Mouse (Mus musculus) liver, postnatal 0 days (tissue): ENCODE results near the gene Olfr541.

Experiments used
- CTCF ChIP-seq: sonication (generic); IDR thresholded peaks from 2 replicates; pipeline ENCODE4 v1.5.1; 2016; ENCODE audit warnings: antibody characterized with exemption, low read depth
- EP300 ChIP-seq: IDR thresholded peaks from 2 replicates; pipeline ENCODE4 v1.6.1; 2016; ENCODE audit warnings: antibody characterized with exemption, low read depth, mild to moderate bottlenecking

GRCm38 (mm10) chr7:140725558-140725957, 28.5 kb downstream of the Olfr541 start:
- TF ChIP-seq CTCF (no peak), EP300 (peak; percentile 72)
